Mouse (Mus musculus) liver, embryonic 14.5 days (tissue): ENCODE data around the gene Srpk1.

Experiments
- CTCF ChIP-seq: IDR thresholded peaks from 2 replicates; pipeline ENCODE4 v1.5.1; 2016; ENCODE audit warnings: antibody characterized with exemption, low read depth, control low read depth
- EP300 ChIP-seq: IDR thresholded peaks from 2 replicates; pipeline ENCODE4 v1.6.1; 2016; ENCODE audit warnings: antibody characterized with exemption, low read depth

- no peak for TF ChIP-seq CTCF
- no peak for TF ChIP-seq EP300
These were observed 6.0 kb upstream of the Srpk1 start for GRCm38 (mm10) chr17:28628248-28629124.
